Mouse (Mus musculus) forebrain, embryonic 11.5 days (tissue): ENCODE data around the gene Ocel1. TPM values are rescaled to one million over a fixed set of nuclear protein-coding genes. Genes with fewer than 3 reads are reported as not detected.

ENCODE experiments used
- polyA plus RNA-seq: library from polyadenylated mRNA; unstranded; fragments of >200 nt; fragmentation: Nextera tagmentation; extraction: Ambion mirVana; gene quantifications from 2 replicates; pipeline ENCODE4 v1.2.1, GENCODE M21; 2014

Ocel1 gene
- polyA plus RNA-seq, 1 experiment from 2014 or later = 3.3 TPM

Other genes with a start within 250 kb of the Ocel1 start
- gene Myo9b, start 98.6 kb upstream of the Ocel1 start, polyA plus RNA-seq = 24.3 and 32.5 TPM in 2 replicates
- gene Haus8, start 98.4 kb upstream of the Ocel1 start, polyA plus RNA-seq = 61.0 and 66.8 TPM in 2 replicates
- gene Use1, start 4.5 kb upstream of the Ocel1 start, polyA plus RNA-seq = 69.3 and 82.5 TPM in 2 replicates
- gene Nr2f6, start 10.7 kb downstream of the Ocel1 start, polyA plus RNA-seq = 49.1 and 51.4 TPM in 2 replicates
- 4.2 and 4.5 TPM in 2 replicates for gene Ushbp1, start 24.5 kb downstream of the Ocel1 start, polyA plus RNA-seq
- gene Babam1, start 25.6 kb downstream of the Ocel1 start, polyA plus RNA-seq = 106 and 119 TPM in 2 replicates
- gene Ankle1, start 34.7 kb downstream of the Ocel1 start, polyA plus RNA-seq = 38.7 and 42.2 TPM in 2 replicates
- gene Abhd8, start 92.4 kb downstream of the Ocel1 start, polyA plus RNA-seq = 76.6 and 76.7 TPM in 2 replicates
- gene Mrpl34, start 93.7 kb downstream of the Ocel1 start, polyA plus RNA-seq = 186 TPM in 2 replicates
- gene Dda1, start 97.9 kb downstream of the Ocel1 start, polyA plus RNA-seq = 133 and 146 TPM in 2 replicates
- gene Ano8, start 114.7 kb downstream of the Ocel1 start, polyA plus RNA-seq = 5.7 and 9.3 TPM in 2 replicates
- 7.9 and 10.8 TPM in 2 replicates for gene Gtpbp3, start 116.8 kb downstream of the Ocel1 start, polyA plus RNA-seq
- 42.5 and 43.4 TPM in 2 replicates for gene Plvap, start 140.5 kb downstream of the Ocel1 start, polyA plus RNA-seq
- 0.29 TPM in 1 of 2 replicates, not detected in the other for gene Ccdc194, start 154.4 kb downstream of the Ocel1 start, polyA plus RNA-seq
- 3.1 and 4.9 TPM in 2 replicates for gene Bst2, start 166.2 kb downstream of the Ocel1 start, polyA plus RNA-seq
- 50.1 and 62.8 TPM in 2 replicates for gene Mvb12a, start 171.6 kb downstream of the Ocel1 start, polyA plus RNA-seq
- gene Tmem221, start 187.6 kb downstream of the Ocel1 start, polyA plus RNA-seq = 0.15 TPM in 1 of 2 replicates, not detected in the other
- not detected in 2 replicates for gene Nxnl1, start 195.3 kb downstream of the Ocel1 start, polyA plus RNA-seq
- 18.4 and 19.1 TPM in 2 replicates for gene Slc27a1, start 197.6 kb downstream of the Ocel1 start, polyA plus RNA-seq
- 218 and 238 TPM in 2 replicates for gene Pgls, start 220.9 kb downstream of the Ocel1 start, polyA plus RNA-seq
- gene Fam129c, start 226.3 kb downstream of the Ocel1 start, polyA plus RNA-seq = 3.2 and 4.3 TPM in 2 replicates
- gene Colgalt1, start 239.7 kb downstream of the Ocel1 start, polyA plus RNA-seq = 41.8 and 48.6 TPM in 2 replicates